Mouse (Mus musculus) forebrain, embryonic 11.5 days (tissue): ENCODE results near the gene Fam222a. TPM values are rescaled to one million over a fixed set of nuclear protein-coding genes. Genes with fewer than 3 reads are reported as not detected.
A peak's percentile ranks its signal among the peaks of the same experiment; 100 is the strongest.

Source experiments
- ATAC-seq: fragments of 200-750 bp; cut with Nextera tagmentation; replicated peaks from 2 replicates; pipeline ENCODE4 v1.8.0; 2017; ENCODE audit warnings: moderate TSS enrichment; ENCODE audit not compliant: low FRiP score
- DNase-seq: peaks from one replicate; pipeline ENCODE4 v3.0.0-alpha.2; 2017; ENCODE audit warnings: low spot score
- H3K27ac ChIP-seq: fragments of 300-500 bp; sonication (generic); 2 replicates; pipeline ENCODE4 v1.5.1; 2014; ENCODE audit warnings: low read depth, low read length
- H3K27me3 ChIP-seq: fragments of 300-500 bp; sonication (generic); 2 replicates; pipeline ENCODE4 v1.6.1; 2014; ENCODE audit warnings: mild to moderate bottlenecking, low read length, mixed read lengths; ENCODE audit not compliant: control insufficient read depth, insufficient read depth
- H3K36me3 ChIP-seq: fragments of 300-500 bp; sonication (generic); 2 replicates; pipeline ENCODE4 v1.6.1; 2014; ENCODE audit warnings: mild to moderate bottlenecking, low read length, moderate library complexity, mixed read lengths; ENCODE audit not compliant: control insufficient read depth, insufficient read depth
- H3K4me1 ChIP-seq: fragments of 300-500 bp; sonication (generic); replicated peaks from 2 replicates; pipeline ENCODE4 v1.6.1; 2014; ENCODE audit warnings: low read length, mixed read lengths; ENCODE audit not compliant: control insufficient read depth, insufficient read depth
- H3K4me2 ChIP-seq: fragments of 300-500 bp; sonication (generic); 2 replicates; pipeline ENCODE4 v1.6.1; 2014; ENCODE audit warnings: low read depth, mild to moderate bottlenecking, low read length, moderate library complexity, mixed read lengths; ENCODE audit not compliant: severe bottlenecking
- H3K4me3 ChIP-seq: fragments of 300-500 bp; sonication (generic); 2 replicates; pipeline ENCODE4 v1.5.1; 2014; ENCODE audit warnings: low read depth, low read length
- H3K9ac ChIP-seq: fragments of 300-500 bp; sonication (generic); 2 replicates; pipeline ENCODE4 v1.6.1; 2014; ENCODE audit warnings: low read length
- H3K9me3 ChIP-seq: fragments of 300-500 bp; sonication (generic); 2 replicates; pipeline ENCODE4 v1.6.1; 2016; ENCODE audit warnings: low read length, mixed read lengths; ENCODE audit not compliant: control insufficient read depth
- WGBS: fragments of 180-500 bp; shearing (Covaris S2); extraction: QIAGEN DNeasy Blood & Tissue Kit; methylation state at CpG from one replicate; pipeline ENCODE4 v1.1.7; 2014; 5-methylcytosine and 5-hydroxymethylcytosine counted together
- polyA plus RNA-seq: library from polyadenylated mRNA; unstranded; fragments of >200 nt; fragmentation: Nextera tagmentation; extraction: Ambion mirVana; gene quantifications from 2 replicates; pipeline ENCODE4 v1.2.1, GENCODE M21; 2014

Gene Fam222a
- polyA plus RNA-seq, 1 experiment from 2014 or later = 9.4 TPM

DNA sequence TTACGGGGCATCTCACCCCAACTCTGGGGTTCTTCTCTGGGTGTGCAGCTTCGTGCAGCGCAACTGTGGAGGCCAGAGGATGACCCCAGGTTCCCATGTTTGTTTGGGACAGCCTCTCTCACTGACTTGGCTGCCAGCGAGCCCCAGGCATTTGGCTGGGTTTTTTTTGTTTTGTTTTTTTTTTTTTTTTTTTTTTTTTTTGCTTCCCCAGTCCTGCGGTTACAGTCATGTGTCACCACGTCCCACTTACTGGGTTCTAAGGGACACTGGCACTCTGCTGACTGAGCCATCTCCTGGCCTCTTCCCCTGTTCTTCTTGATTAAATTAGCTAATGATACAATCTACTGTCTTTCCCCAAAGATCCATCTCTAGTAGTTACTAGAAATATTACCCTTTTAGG is 29.8 kb downstream of the Fam222a start:
- DNase-seq (no peak), ATAC-seq (no peak)
- H3K4me2 ChIP-seq = no peak overlapping the region
- H3K4me3 ChIP-seq = no peak overlapping the region
- WGBS = 74% methylated on average over 6 of the region's 6 CpGs
- no peaks in the 10 kb centered on the region for H3K27me3 ChIP-seq
- no peaks in the 10 kb centered on the region for H3K36me3 ChIP-seq
- H3K9ac ChIP-seq = no peak overlapping the region
- H3K9me3 ChIP-seq = no peaks in the 10 kb centered on the region
- peaks cover 13% of the 10 kb centered on the region for H3K4me1 ChIP-seq
- no peak overlapping the region for H3K27ac ChIP-seq

GRCm38 (mm10) chr5:114602012-114602411 is 34.2 kb downstream of the Fam222a start:
- Histone ChIP-seq H3K4me1 (peaks cover 18% of the 10 kb centered on the region), H3K27me3 (no peaks in the 10 kb centered on the region), H3K36me3 (no peaks in the 10 kb centered on the region), H3K9ac (no peak overlapping the region), H3K9me3 (no peaks in the 10 kb centered on the region), H3K4me3 (no peak overlapping the region), H3K27ac (no peak overlapping the region), H3K4me2 (no peak overlapping the region)
- ATAC-seq = no peak
- 87% methylated on average over 8 of the region's 8 CpGs for WGBS
- DNase-seq = no peak

GRCm38 (mm10) chr5:114603975-114604374 is 36.2 kb downstream of the Fam222a start:
- Histone ChIP-seq H3K27me3 (no peaks in the 10 kb centered on the region), H3K36me3 (no peaks in the 10 kb centered on the region), H3K9ac (no peak overlapping the region), H3K4me3 (no peak overlapping the region), H3K4me2 (no peak overlapping the region), H3K27ac (no peak overlapping the region), H3K4me1 (peaks cover 25% of the 10 kb centered on the region), H3K9me3 (no peaks in the 10 kb centered on the region)
- WGBS = 83% methylated on average over 5 of the region's 5 CpGs
- no peak for DNase-seq
- ATAC-seq = no peak

DNA sequence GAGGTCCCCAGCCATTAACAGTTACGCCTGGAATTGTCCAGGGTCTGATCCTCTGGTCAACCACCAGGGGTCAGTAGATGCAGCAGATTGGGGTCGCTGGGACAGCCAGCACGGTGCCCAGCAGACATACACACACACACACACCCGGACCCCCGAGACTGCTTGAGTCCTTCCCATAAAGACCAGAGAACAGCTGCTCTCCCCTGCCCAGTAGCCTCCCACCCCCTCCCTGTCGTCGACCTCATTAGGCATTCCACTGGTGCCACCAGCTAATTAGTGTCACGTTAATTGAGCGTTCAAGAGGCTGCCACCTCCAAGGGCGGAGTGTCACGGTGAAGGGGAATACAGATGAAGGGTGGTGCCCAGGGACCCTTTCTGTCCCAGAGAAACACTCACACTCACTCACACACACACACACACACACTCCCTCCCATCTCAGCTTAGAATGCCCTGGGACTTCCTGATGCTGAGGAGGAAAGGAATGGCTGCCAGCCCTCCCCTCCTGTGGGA is 37.0 kb downstream of the Fam222a start:
- DNase-seq (peak; percentile 82), ATAC-seq (peak; percentile 85)
- Histone ChIP-seq H3K27ac (peak overlapping the region; percentile 57; the same call in 1 of the 2 replicates), H3K27me3 (no peaks in the 10 kb centered on the region), H3K9me3 (no peaks in the 10 kb centered on the region), H3K4me1 (peaks cover 25% of the 10 kb centered on the region), H3K4me2 (no peak overlapping the region), H3K4me3 (no peak overlapping the region), H3K36me3 (no peaks in the 10 kb centered on the region), H3K9ac (no peak overlapping the region)
- 7% methylated on average over 11 of the region's 11 CpGs for WGBS

GRCm38 (mm10) chr5:114605981-114606380 is 38.2 kb downstream of the Fam222a start:
- Histone ChIP-seq H3K27me3 (no peaks in the 10 kb centered on the region), H3K9me3 (no peaks in the 10 kb centered on the region), H3K4me3 (no peak overlapping the region), H3K27ac (no peak overlapping the region), H3K4me2 (no peak overlapping the region), H3K9ac (no peak overlapping the region), H3K4me1 (peaks cover 25% of the 10 kb centered on the region), H3K36me3 (no peaks in the 10 kb centered on the region)
- ATAC-seq (no peak), DNase-seq (no peak)
- 86% methylated on average over 6 of the region's 6 CpGs for WGBS

DNA sequence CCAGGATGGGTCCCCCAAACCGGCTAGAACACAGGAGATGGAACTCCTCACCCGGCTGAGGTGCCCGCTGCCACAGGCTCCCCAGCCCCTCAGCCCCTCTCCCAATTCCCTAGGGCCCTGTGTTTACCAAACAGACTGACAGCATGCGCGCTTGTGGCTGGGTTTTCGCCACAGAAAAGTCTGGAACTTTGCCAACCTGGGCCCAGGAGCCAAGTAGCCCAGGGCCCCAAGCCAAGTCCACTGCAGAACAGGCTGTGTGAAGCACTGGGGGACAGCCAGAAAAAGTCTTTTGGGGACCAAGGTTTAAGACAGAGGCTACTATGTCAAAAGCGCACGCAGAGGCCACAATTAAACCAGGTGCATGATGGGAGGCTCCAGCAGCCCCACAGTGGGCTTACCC is 39.8 kb downstream of the Fam222a start:
- 79% methylated on average over 8 of the region's 8 CpGs for WGBS
- ATAC-seq = no peak

DNA sequence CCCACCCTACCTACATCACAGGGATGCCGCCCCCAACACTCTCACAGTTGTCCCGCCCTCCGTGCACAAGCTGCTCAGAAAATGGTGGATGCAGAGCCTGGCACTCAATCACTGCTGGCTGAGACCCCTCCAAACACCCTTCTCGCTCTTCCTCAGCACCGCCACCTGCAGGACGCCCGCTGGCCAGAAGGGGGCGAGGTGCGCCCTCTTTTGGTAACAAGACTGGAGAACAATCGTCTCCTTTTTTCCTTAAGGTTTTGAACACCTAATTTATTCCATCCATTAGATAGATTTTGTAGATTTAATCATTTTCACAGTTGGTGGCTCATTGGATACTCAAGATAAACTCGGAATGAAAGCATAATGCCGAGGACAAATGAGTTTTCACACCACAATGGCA is 40.7 kb downstream of the Fam222a start:
- DNase-seq (peak; percentile 93), ATAC-seq (no peak; the same call in 1 of the 2 replicates)
- Histone ChIP-seq H3K9ac (no peak overlapping the region), H3K9me3 (no peaks in the 10 kb centered on the region), H3K4me2 (no peak overlapping the region), H3K4me3 (no peak overlapping the region), H3K36me3 (no peaks in the 10 kb centered on the region), H3K27ac (no peak overlapping the region), H3K4me1 (peaks cover 25% of the 10 kb centered on the region), H3K27me3 (no peaks in the 10 kb centered on the region)
- WGBS = 5% methylated on average over 12 of the region's 12 CpGs

More for the DNA sequence above, 39.8 kb downstream of the Fam222a start:
- H3K36me3 ChIP-seq = no peaks in the 10 kb centered on the region
- H3K27ac ChIP-seq = no peak overlapping the region
- no peaks in the 10 kb centered on the region for H3K9me3 ChIP-seq
- peaks cover 25% of the 10 kb centered on the region for H3K4me1 ChIP-seq
- H3K4me2 ChIP-seq = no peak overlapping the region
- DNase-seq = no peak
- H3K4me3 ChIP-seq = no peak overlapping the region
- H3K27me3 ChIP-seq = no peaks in the 10 kb centered on the region
- no peak overlapping the region for H3K9ac ChIP-seq

DNA sequence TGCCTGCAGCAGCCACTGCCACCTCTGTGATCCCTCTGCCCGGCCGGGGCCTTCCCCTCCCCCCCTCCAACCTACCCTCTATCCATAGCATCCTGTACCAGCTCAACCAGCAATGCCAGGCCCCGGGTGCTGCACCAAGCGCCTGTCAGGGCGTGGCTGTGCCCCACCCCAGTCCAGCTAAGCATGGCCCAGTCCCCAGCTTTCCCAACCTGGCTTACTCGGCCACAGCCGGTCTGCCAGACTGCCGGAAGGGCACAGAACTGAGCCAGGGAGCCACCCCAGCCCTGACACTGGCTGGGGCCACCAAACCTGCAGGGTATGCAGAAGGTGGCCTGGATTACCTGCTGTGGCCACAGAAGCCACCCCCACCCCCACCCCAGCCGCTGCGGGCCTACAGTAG is 43.4 kb downstream of the Fam222a start:
- Histone ChIP-seq H3K9me3 (no peaks in the 10 kb centered on the region), H3K9ac (no peak overlapping the region), H3K4me2 (no peak overlapping the region), H3K27me3 (no peaks in the 10 kb centered on the region), H3K4me3 (no peak overlapping the region), H3K4me1 (peaks cover 7% of the 10 kb centered on the region), H3K36me3 (no peaks in the 10 kb centered on the region), H3K27ac (no peak overlapping the region)
- no peak for ATAC-seq
- WGBS = 90% methylated on average over 10 of the region's 10 CpGs
- no peak for DNase-seq

DNA sequence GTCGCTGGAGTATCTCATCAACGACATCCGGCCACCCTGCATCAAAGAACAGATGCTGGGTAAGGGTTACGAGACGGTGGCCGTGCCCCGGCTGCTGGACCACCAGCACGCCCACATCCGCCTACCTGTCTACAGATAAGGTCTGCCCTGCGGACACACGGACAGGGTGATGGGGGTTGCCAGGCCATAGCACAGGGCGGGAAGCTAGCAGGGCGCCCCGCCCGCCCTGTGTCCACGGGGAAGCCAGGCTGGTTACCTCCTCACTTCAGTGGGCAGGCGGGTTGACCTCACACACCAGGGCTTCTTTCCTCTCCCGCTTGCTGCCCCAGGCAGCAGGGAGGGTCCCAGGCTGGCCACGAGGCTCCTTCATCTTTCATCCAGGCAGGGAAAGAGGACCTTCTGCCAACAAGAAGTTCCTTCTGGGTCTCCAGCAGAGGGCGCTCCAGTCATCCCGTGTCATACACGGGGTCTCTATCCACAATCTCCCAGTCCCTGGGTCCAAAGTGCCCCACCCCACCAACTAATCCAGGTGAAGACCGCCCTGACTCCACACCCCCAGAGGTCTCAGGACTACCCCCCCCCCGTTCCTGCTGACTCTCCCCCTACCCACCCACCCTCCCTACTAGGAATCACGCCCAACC is 44.3 kb downstream of the Fam222a start:
- ATAC-seq (no peak), DNase-seq (peak; percentile 84)
- Histone ChIP-seq H3K4me1 (peaks cover 7% of the 10 kb centered on the region), H3K4me3 (no peak overlapping the region), H3K27me3 (no peaks in the 10 kb centered on the region), H3K27ac (no peak overlapping the region), H3K36me3 (no peaks in the 10 kb centered on the region), H3K9me3 (no peaks in the 10 kb centered on the region), H3K9ac (no peak overlapping the region), H3K4me2 (no peak overlapping the region)
- 65% methylated on average over 25 of the region's 25 CpGs for WGBS
